9 mouse cellular contexts compared by ENCODE assay signal in genomic region chr7:87246580-87246934, GRCm38 (mm10). TPM values are rescaled to one million over a fixed set of nuclear protein-coding genes. Genes with fewer than 3 reads are reported as not detected.
DNase-seq lines count a peak whose midpoint lies in the region; ATAC-seq and TF ChIP-seq lines count a peak whose summit lies in the region.
"Had no signal": no experiment of that assay in that cellular context is flagged by ENCODE, and none has a peak within 500 bp of the region (broad histone marks: within the 10 kb centered on the region; RNA-seq: fewer than 3 reads in every experiment).

No protein-coding gene starts in this region.

- H3K9ac ChIP-seq in forebrain, embryonic 15.5 days (replicated peaks): peak overlapping the region; percentile 76
- peak overlapping the region; percentile 89 for H3K9ac ChIP-seq in limb, embryonic 13.5 days
- peak overlapping the region; percentile 81 for H3K9ac ChIP-seq in midbrain, embryonic 15.5 days

- ATAC-seq in forebrain, embryonic 15.5 days (replicated peaks): peak; percentile 96
- ATAC-seq in limb, embryonic 13.5 days (ENCODE audit: low FRiP score, low read depth): peak; percentile 94
- ATAC-seq in midbrain, embryonic 15.5 days (replicated peaks): peak; percentile 95
- ATAC-seq in frontal cortex, adult (ENCODE audit: low TSS enrichment): no peak

- H3K9me3 ChIP-seq in E14TG2a.4 (ENCODE audit: low read length): no peaks in the 10 kb centered on the region
- H3K9me3 ChIP-seq in forebrain, embryonic 15.5 days: no peaks in the 10 kb centered on the region
- no peaks in the 10 kb centered on the region for H3K9me3 ChIP-seq in hindbrain, embryonic 10.5 days
- H3K9me3 ChIP-seq in limb, embryonic 13.5 days: no peaks in the 10 kb centered on the region
- no peaks in the 10 kb centered on the region for H3K9me3 ChIP-seq in midbrain, embryonic 15.5 days

- DNase-seq in ZHBTc4 (ENCODE audit: low read depth, low spot score): peak; percentile 80
- peak; percentile 79 for DNase-seq in hindbrain, embryonic 10.5 days (ENCODE audit: low spot score)
- no peak for DNase-seq in layer of hippocampus, adult 18-20 months (ENCODE audit: low spot score in 2 of 2)

- peaks cover 8% of the 10 kb centered on the region for H3K4me1 ChIP-seq in E14TG2a.4 (replicated peaks; ENCODE audit: low read depth, low read length)
- H3K4me1 ChIP-seq in forebrain, embryonic 15.5 days: peaks cover 7% of the 10 kb centered on the region; the same call in 1 of the 2 replicates
- peaks cover 9% of the 10 kb centered on the region for H3K4me1 ChIP-seq in hindbrain, embryonic 10.5 days (replicated peaks)
- H3K4me1 ChIP-seq in limb, embryonic 13.5 days: peaks cover 9% of the 10 kb centered on the region; the same call in 1 of the 2 replicates
- peaks cover 12% of the 10 kb centered on the region for H3K4me1 ChIP-seq in midbrain, embryonic 15.5 days

- WGBS in forebrain, embryonic 15.5 days: under 1% methylated on average over 30 of the region's 30 CpGs
- under 1% methylated on average over 30 of the region's 30 CpGs for WGBS in hindbrain, embryonic 10.5 days
- under 1% methylated on average over 26 of the region's 30 CpGs for WGBS in limb, embryonic 13.5 days
- under 1% methylated on average over 26 of the region's 30 CpGs for WGBS in midbrain, embryonic 15.5 days

- H3K4me3 ChIP-seq in E14TG2a.4 (replicated peaks; ENCODE audit: low read length): peak overlapping the region; percentile 82
- H3K4me3 ChIP-seq in forebrain, embryonic 15.5 days: peak overlapping the region; percentile 77
- H3K4me3 ChIP-seq in hindbrain, embryonic 10.5 days: peak overlapping the region; percentile 64
- peak overlapping the region; percentile 71 for H3K4me3 ChIP-seq in limb, embryonic 13.5 days
- H3K4me3 ChIP-seq in midbrain, embryonic 15.5 days: peak overlapping the region; percentile 86

- peak overlapping the region; percentile 48 for H3K27ac ChIP-seq in forebrain, embryonic 15.5 days (replicated peaks)
- H3K27ac ChIP-seq in hindbrain, embryonic 10.5 days: peak overlapping the region; percentile 97
- peak overlapping the region; percentile 87 for H3K27ac ChIP-seq in limb, embryonic 13.5 days
- H3K27ac ChIP-seq in midbrain, embryonic 15.5 days: peak overlapping the region; percentile 72

- no peak for TF ChIP-seq CTCF in E14TG2a.4 (conservative IDR thresholded peaks at IDR 0.05; ENCODE audit: low read length)

- no peaks in the 10 kb centered on the region for H3K36me3 ChIP-seq in E14TG2a.4 (ENCODE audit: insufficient read depth, low read length)
- no peaks in the 10 kb centered on the region for H3K36me3 ChIP-seq in forebrain, embryonic 15.5 days
- no peaks in the 10 kb centered on the region for H3K36me3 ChIP-seq in hindbrain, embryonic 10.5 days
- no peaks in the 10 kb centered on the region for H3K36me3 ChIP-seq in limb, embryonic 13.5 days
- no peaks in the 10 kb centered on the region for H3K36me3 ChIP-seq in midbrain, embryonic 15.5 days (replicated peaks)

- H3K27me3 ChIP-seq in E14TG2a.4 (ENCODE audit: insufficient read depth, low read length): no peaks in the 10 kb centered on the region
- no peaks in the 10 kb centered on the region for H3K27me3 ChIP-seq in forebrain, embryonic 15.5 days
- H3K27me3 ChIP-seq in hindbrain, embryonic 10.5 days (ENCODE audit: insufficient read depth, poor library complexity, severe bottlenecking): no peaks in the 10 kb centered on the region
- no peaks in the 10 kb centered on the region for H3K27me3 ChIP-seq in limb, embryonic 13.5 days
- H3K27me3 ChIP-seq in midbrain, embryonic 15.5 days (replicated peaks): no peaks in the 10 kb centered on the region

- peak overlapping the region; percentile 90 for H3K4me2 ChIP-seq in forebrain, embryonic 15.5 days (replicated peaks)
- H3K4me2 ChIP-seq in limb, embryonic 13.5 days (replicated peaks): peak overlapping the region; percentile 68
- H3K4me2 ChIP-seq in midbrain, embryonic 15.5 days: peak overlapping the region; percentile 87

RNA-seq across cellular contexts. Expression of gene Nox4, which starts 0.7 kb away (rescaled TPM):
- 1.3 and 1.8 TPM in 2 replicates for polyA plus RNA-seq in forebrain, embryonic 15.5 days (2015; fragmentation: Nextera tagmentation; extraction: Ambion mirVana)
- 3.0 and 3.9 TPM in 2 replicates for polyA plus RNA-seq in hindbrain, embryonic 10.5 days (2016; fragmentation: Nextera tagmentation; extraction: Ambion mirVana)
- 6.9 and 7.1 TPM in 2 replicates for polyA plus RNA-seq in limb, embryonic 13.5 days (2015; fragmentation: Nextera tagmentation; extraction: Ambion mirVana)
- 1.8 and 2.1 TPM in 2 replicates for polyA plus RNA-seq in midbrain, embryonic 15.5 days (2015; fragmentation: Nextera tagmentation; extraction: Ambion mirVana)
- under 1 TPM in 1 of 2 experiments, not detected in 1; 0.25 TPM for total RNA-seq in layer of hippocampus, adult 18-20 months (2021)
- total RNA-seq: common myeloid progenitor, adult 5-6 weeks had no signal

Comparison
In these comparisons a context has a peak if more than half of its experiments do, and no peak if none do; other contexts are left out.
1. DNase-seq: peak in ZHBTc4 (single experiment) and hindbrain, embryonic 10.5 days (single experiment); none in layer of hippocampus, adult 18-20 months (0 of 2).
2. Peak in every context shown above with its lines, with median percentiles within 50 percentile points of each other: H3K4me3 ChIP-seq, H3K27ac ChIP-seq, H3K4me2 ChIP-seq and H3K9ac ChIP-seq.